Mouse (Mus musculus): ENCODE results near the gene Olfr713. TPM values are rescaled to one million over a fixed set of nuclear protein-coding genes. Genes with fewer than 3 reads are reported as not detected.

Gene Olfr713
- polyA plus RNA-seq, 1 experiment from 2014 or later, result not detected

Other genes with a start within 250 kb of the Olfr713 start
- gene Olfr699, start 238.0 kb upstream of the Olfr713 start, polyA plus RNA-seq (2016; fragmentation: Nextera tagmentation; extraction: Ambion mirVana), result not detected in 2 replicates
- not detected in 2 replicates for gene Olfr700, start 222.3 kb upstream of the Olfr713 start, polyA plus RNA-seq (2016; fragmentation: Nextera tagmentation; extraction: Ambion mirVana)
- gene Olfr701, start 217.0 kb upstream of the Olfr713 start, polyA plus RNA-seq (2016; fragmentation: Nextera tagmentation; extraction: Ambion mirVana), result not detected in 2 replicates
- not detected in 2 replicates for gene Olfr702, start 197.3 kb upstream of the Olfr713 start, polyA plus RNA-seq (2016; fragmentation: Nextera tagmentation; extraction: Ambion mirVana)
- gene Olfr703, start 187.8 kb upstream of the Olfr713 start, polyA plus RNA-seq (2016; fragmentation: Nextera tagmentation; extraction: Ambion mirVana), result not detected in 2 replicates
- not detected in 2 replicates for gene Olfr704, start 168.0 kb upstream of the Olfr713 start, polyA plus RNA-seq (2016; fragmentation: Nextera tagmentation; extraction: Ambion mirVana)
- gene Olfr705, start 154.3 kb upstream of the Olfr713 start, polyA plus RNA-seq (2016; fragmentation: Nextera tagmentation; extraction: Ambion mirVana), result not detected in 2 replicates
- not detected in 2 replicates for gene Olfr706, start 143.0 kb upstream of the Olfr713 start, polyA plus RNA-seq (2016; fragmentation: Nextera tagmentation; extraction: Ambion mirVana)
- gene Olfr707, start 129.9 kb upstream of the Olfr713 start, polyA plus RNA-seq (2016; fragmentation: Nextera tagmentation; extraction: Ambion mirVana), result not detected in 2 replicates
- not detected in 2 replicates for gene Olfr1532-ps1, start 123.2 kb upstream of the Olfr713 start, polyA plus RNA-seq (2016; fragmentation: Nextera tagmentation; extraction: Ambion mirVana)
- gene Olfr709-ps1, start 99.0 kb upstream of the Olfr713 start, polyA plus RNA-seq (2016; fragmentation: Nextera tagmentation; extraction: Ambion mirVana), result not detected in 2 replicates
- gene Olfr710, start 82.9 kb upstream of the Olfr713 start, polyA plus RNA-seq (2016; fragmentation: Nextera tagmentation; extraction: Ambion mirVana), result not detected in 2 replicates
- gene Olfr6, start 67.2 kb upstream of the Olfr713 start, polyA plus RNA-seq (2016; fragmentation: Nextera tagmentation; extraction: Ambion mirVana), result not detected in 2 replicates
- gene Olfr711, start 55.7 kb upstream of the Olfr713 start, polyA plus RNA-seq (2016; fragmentation: Nextera tagmentation; extraction: Ambion mirVana), result not detected in 2 replicates
- not detected in 2 replicates for gene Olfr2, start 25.1 kb upstream of the Olfr713 start, polyA plus RNA-seq (2016; fragmentation: Nextera tagmentation; extraction: Ambion mirVana)
- not detected in 2 replicates for gene Olfr714, start 39.8 kb downstream of the Olfr713 start, polyA plus RNA-seq (2016; fragmentation: Nextera tagmentation; extraction: Ambion mirVana)
- not detected in 2 replicates for gene Olfr17, start 62.0 kb downstream of the Olfr713 start, polyA plus RNA-seq (2016; fragmentation: Nextera tagmentation; extraction: Ambion mirVana)
- not detected in 2 replicates for gene Olfr715b, start 79.2 kb downstream of the Olfr713 start, polyA plus RNA-seq (2016; fragmentation: Nextera tagmentation; extraction: Ambion mirVana)
- not detected in 2 replicates for gene Olfr715, start 99.9 kb downstream of the Olfr713 start, polyA plus RNA-seq (2016; fragmentation: Nextera tagmentation; extraction: Ambion mirVana)
- not detected in 2 replicates for gene Olfr716, start 107.2 kb downstream of the Olfr713 start, polyA plus RNA-seq (2016; fragmentation: Nextera tagmentation; extraction: Ambion mirVana)
- gene Nlrp14, start 135.8 kb downstream of the Olfr713 start, polyA plus RNA-seq (2016; fragmentation: Nextera tagmentation; extraction: Ambion mirVana), result not detected in 2 replicates
- gene Rbmxl2, start 178.3 kb downstream of the Olfr713 start, polyA plus RNA-seq (2016; fragmentation: Nextera tagmentation; extraction: Ambion mirVana), result not detected in 2 replicates

All from midbrain, embryonic 10.5 days (tissue).